Mouse (Mus musculus): ENCODE data around the gene Mvb12b.

DNA sequence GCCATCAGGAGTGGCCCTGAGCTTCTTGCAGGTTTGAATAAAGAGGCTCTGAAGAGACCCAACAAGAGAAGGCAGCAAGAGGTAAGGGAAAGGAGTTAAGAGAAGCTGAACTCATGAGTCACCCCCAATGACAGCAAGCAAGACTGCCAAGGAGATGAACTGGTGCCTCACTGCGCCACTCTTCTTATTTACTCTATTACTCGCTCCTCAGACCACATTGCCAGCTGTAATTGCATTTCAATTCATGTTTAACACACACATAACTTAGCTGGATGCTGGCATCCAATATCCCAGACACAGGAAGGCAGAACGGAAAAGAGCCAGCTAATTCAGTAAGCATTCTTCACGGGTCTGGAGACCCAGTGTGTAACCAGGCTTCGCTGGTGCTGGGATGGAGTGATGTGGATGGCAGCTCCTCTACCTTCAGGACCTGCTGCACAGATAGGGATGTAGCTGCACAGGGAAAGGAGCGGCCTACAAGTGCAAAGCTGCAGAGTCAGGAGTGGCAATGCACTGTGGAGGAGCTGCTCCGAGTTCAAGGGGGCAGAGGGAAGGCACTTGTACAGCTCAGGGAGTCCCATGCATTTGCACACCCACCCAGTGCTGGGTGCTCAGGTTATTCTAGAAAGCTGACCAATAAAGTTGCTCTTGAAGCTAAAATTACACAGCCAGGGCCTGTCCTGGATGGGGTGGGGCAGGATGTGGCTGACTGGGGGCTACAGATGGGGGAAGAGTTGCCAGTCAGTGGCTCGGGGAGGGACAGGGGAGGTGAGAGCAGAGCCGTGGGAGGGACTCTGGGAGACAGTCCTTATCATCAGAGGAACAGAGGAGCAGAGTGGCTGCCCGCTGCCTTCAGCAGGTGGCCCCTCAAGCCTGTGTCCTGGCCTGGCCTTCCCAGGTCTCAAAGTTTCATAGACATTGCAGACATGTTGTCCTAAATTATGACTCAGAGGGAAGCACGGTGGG is 34.5 kb downstream of the Mvb12b start:
- TF ChIP-seq MAX (IDR thresholded peaks at IDR 0.05) = peak; percentile 27
- no peak for TF ChIP-seq CTCF (IDR thresholded peaks at IDR 0.05; ENCODE audit: control insufficient read depth, insufficient read depth, insufficient read length)
